Mouse (Mus musculus): Measurements from ENCODE around the gene A630001G21Rik. TPM values are rescaled to one million over a fixed set of nuclear protein-coding genes. Genes with fewer than 3 reads are reported as not detected.

Gene A630001G21Rik
- polyA plus RNA-seq, 1 experiment from 2014 or later = 18.0 TPM

- DNase-seq (ENCODE audit: low spot score) = peak; percentile 90
Observed at GRCm38 (mm10) chr1:85735463-85736123, 42.9 kb downstream of the A630001G21Rik start.

DNA sequence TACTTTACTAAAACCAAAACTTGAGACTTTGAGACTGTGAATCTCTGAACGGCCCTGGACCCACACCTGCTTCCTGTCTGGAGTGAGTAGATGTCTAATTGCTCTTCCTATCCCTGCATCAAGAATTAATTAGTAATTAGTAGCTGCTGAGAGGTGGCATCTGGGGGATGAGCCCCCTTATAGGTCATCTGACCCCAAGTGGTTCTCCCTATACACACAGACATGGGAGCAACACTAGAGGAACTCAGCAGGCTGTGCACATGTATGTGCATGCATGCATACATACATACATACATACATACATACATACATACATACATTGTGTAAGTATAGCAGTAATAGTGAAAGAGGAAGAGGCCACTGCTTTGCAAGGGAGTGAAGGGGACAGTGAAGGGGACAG lies 43.9 kb downstream of the A630001G21Rik start:
- DNase-seq (ENCODE audit: low spot score) = no peak

DNA sequence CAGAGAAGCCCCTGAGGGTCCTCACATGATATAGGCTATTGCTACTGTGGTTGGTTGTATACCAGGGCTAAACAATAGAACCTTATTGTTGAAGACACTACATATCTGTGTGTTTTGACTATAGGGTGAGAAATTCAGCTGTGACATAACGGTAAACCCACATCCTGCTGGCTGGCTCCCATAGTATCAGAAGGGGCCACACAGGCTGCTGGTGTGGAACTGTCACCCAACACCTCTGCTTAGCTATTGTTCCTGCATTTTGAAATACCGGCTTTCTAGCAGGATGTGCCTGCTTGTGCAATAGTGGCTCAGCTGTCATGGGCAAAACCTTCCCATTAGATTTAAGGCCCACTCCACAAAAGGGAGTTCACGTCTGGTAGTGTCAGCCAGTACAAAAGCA lies 45.9 kb downstream of the A630001G21Rik start:
- DNase-seq (ENCODE audit: low spot score) = peak; percentile 87

DNA sequence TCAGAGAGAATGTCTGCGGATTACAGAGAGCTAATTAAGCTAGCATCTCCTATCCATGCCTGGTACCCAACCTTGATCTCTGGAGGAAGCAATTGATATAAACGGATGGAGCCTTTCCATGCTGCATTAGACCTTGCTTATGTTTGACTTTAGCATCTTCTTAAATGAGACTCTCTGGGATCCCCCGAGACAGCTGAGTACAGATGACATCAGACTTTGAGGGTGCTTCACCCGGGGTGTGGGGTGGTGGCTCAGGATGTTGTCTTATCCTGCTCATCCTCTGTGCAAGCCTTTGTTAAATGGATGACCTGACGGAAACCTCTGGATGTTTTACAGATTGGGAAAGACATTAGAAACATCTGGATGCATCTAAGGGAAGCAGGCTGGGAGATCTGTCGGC lies 48.0 kb downstream of the A630001G21Rik start:
- peak; percentile 32 for DNase-seq (ENCODE audit: low spot score)

DNA sequence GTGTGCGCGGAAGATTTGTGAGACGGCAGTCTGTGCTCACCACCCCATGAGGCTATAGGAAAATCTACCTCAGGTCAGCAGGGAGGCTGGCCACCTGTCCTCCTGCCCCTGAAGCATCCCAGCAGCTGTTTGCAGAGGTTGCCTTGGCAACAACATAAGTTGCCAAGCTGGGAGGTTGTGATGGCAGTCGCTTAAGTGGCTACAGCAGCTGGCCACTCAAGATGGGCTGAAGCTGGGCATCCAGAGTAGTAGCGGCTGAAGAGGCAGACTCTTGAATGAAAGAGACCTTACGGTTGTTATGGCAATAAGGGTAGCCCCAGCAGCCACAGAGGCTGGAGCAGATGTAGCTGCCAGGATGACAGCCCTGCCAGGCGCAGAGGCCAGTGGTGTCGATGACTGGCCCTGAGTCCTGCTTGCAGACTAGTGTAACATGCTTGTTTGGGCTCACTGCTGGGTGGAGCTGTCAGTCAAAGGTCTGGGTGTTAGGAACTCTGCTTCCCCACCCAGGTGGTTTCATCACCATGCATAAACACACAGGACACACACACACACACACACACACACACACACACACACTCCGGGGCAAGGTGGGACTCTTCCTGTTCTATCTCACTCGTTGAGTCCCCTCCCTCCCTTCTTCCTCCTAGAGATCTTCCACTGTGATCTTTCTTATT lies 58.1 kb downstream of the A630001G21Rik start:
- DNase-seq (ENCODE audit: low spot score) = peak; percentile 47

- no peak for DNase-seq (ENCODE audit: low spot score)
Observed at GRCm38 (mm10) chr1:85719049-85719448, 59.4 kb downstream of the A630001G21Rik start.

- DNase-seq (ENCODE audit: low spot score) = no peak
Observed at GRCm38 (mm10) chr1:85716447-85717027, 61.9 kb downstream of the A630001G21Rik start.

- no peak for DNase-seq (ENCODE audit: low spot score)
Observed at GRCm38 (mm10) chr1:85714501-85714900, 63.9 kb downstream of the A630001G21Rik start.

- no peak for DNase-seq (ENCODE audit: low spot score)
Observed at GRCm38 (mm10) chr1:85706754-85707153, 71.7 kb downstream of the A630001G21Rik start.

DNA sequence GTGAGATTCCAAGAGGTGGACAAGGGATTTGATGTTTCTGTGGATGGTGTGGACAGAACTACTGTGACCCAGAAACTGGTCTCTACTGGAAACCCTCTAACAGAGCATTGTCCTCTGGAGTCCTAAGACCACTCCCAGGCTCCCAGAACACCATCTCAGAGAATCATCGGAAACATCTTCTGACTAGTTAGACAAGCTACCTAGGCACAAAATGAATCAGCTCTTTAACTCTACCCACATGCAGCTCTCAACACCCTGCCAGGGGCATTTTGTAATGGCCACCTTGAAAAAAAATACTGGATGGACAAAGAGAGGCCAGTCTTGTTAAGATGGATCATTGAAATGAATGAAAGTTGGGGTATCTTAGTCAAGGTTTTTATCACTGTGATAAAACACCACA lies 72.9 kb downstream of the A630001G21Rik start:
- DNase-seq (ENCODE audit: low spot score) = no peak

GRCm38 (mm10) chr1:85703245-85704186 lies 74.9 kb downstream of the A630001G21Rik start:
- peak; percentile 95 for DNase-seq (ENCODE audit: low spot score)

GRCm38 (mm10) chr1:85702531-85702930 lies 75.9 kb downstream of the A630001G21Rik start:
- DNase-seq (ENCODE audit: low spot score) = no peak

DNA sequence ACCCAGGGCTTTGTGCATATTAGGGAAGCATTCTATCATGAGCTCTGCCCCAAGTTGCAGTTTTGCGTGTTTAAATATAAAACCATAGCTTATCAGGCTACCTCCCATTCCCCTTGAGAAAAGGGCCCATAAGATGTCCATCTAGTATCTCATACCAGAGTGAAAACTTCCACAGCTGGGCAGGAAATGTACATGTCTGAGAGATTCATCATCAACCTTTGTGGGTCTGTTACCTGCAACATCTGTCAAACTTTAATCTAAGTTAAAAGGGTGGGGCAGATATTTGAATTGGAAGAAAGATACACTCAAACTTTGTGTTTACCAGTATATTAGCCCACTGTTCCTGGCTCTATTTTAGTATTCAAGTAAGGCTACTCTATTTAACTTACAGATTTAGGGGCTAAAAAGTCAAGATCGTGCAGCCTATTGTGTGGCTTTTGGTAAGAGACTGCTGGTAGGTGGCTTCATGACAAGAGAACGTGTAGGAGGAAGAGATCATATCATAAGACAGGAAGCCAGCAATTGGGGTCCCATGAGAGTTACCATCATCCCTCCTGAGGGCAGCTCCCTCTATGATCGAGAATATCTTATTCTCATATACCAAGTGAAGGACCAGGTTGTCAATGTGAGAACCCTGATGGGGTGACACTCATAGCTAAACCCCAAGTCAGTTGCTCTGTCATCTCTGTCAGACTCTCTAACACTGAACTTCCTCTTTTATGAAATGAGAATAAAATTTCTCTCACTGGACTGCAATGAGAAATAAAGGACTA lies 80.5 kb downstream of the A630001G21Rik start:
- peak; percentile 54 for DNase-seq (ENCODE audit: low spot score)

DNA sequence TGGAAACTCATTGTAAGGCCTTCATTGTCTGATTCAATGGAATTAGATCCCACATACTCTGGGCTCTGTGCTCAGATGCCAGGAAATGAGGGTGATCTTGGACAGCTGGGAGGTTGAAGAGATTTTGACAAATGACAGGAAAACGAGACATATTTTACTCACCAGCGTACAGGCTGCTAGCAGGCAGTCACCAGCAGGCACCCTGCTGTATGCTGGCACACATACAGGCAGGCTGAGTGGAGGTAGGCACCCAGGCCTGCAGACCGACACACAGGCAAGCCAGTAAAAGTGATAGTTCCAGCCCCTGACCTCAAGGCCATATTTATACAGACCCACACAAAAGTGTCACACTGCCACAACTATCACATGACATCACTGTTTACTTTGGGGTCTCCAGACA lies 82.8 kb downstream of the A630001G21Rik start:
- no peak for DNase-seq (ENCODE audit: low spot score)

DNA sequence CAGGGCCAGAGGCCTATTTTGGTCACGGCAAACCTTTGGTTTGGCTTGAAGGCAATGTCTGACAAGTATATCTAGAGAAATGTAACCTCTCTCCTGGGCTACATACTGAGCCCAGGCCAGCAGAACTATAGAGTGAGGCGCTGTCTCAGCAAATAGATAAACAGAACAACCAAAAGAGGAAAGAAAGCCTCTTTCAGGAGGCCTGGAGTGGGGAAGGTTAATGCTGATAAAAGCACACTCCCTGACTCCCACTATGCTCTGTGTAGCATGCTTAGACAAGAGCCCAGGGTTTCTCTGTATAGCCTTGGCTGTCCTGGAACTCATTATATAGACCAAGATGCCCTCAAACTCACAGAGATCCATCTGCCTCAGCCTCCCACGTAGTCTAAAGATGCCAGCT lies 85.2 kb downstream of the A630001G21Rik start:
- DNase-seq (ENCODE audit: low spot score) = no peak

DNA sequence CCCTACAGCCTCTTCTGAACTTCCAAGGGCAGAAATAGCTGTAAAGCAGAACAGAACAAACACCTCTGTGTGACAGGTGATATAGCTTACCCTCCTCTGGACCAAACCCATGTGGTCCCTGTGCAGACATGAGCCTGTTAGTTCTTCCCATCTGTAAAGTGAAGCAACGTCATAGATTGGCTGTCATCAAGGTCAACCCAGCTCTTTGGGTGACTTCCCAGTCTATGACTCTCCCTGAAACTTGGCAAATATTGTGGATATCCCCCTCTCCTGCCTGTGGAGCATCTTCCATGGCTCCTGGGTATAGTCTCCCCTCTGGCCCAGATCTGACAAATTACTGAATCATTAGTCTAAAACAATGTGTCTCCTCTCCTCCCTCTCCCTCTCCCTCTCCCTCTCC lies 86.2 kb downstream of the A630001G21Rik start:
- DNase-seq (ENCODE audit: low spot score) = no peak

DNA sequence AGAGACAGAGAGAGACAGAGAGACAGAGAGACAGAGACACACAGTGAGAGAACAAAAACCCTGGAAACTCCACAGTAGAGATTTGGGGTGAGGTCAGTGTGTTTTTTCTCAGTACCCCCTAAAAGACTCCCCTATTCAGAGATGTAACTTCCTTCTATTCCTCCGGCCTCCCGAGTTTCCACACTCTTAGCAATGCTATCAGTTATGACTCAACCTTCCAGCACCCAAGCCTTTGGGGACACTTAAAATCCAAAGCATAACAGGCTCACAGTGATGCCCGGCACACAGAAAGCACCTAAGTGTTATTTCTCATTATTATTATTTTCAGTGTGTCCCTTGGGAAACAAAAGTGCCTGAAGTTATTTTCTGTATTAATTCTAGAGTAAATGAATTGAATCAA lies 87.9 kb downstream of the A630001G21Rik start:
- no peak for DNase-seq (ENCODE audit: low spot score)

DNA sequence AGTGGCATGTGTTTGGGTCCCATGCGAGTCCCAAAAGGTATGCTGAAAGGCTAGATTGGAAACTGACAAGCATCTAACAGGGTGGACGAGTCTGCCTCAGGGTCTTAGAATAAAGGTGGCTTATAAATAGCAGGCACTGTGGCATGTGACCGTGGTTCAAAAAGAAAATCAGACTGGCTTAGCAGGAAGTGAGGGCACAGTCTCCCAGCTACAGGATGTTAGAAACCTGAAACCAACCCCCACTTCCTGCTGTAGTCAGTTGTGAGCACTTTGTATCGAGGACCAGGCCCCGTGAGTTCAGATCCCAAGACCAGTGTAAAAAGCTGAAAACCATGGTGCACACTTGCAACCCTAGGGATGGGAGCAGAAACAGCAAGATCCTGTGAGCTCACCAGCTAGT lies 91.1 kb downstream of the A630001G21Rik start:
- DNase-seq (ENCODE audit: low spot score) = peak; percentile 90

- DNase-seq (ENCODE audit: low spot score) = peak; percentile 28
Observed at GRCm38 (mm10) chr1:85686666-85687065, 91.8 kb downstream of the A630001G21Rik start.

GRCm38 (mm10) chr1:85680226-85680625 lies 98.2 kb downstream of the A630001G21Rik start:
- DNase-seq (ENCODE audit: low spot score) = peak; percentile 76
